Mouse (Mus musculus) stomach, embryonic 16.5 days (tissue): ENCODE measurements around the gene Vcpkmt. TPM values are rescaled to one million over a fixed set of nuclear protein-coding genes. Genes with fewer than 3 reads are reported as not detected.

Experiments used
- ATAC-seq: fragments of 200-750 bp; cut with Nextera tagmentation; 2 replicates; pipeline ENCODE4 v1.8.0; 2017; ENCODE audit warnings: moderate number of reproducible peaks, moderate TSS enrichment; ENCODE audit not compliant: insufficient read depth, low FRiP score
- H3K27ac ChIP-seq: fragments of 300-500 bp; sonication (generic); 2 replicates; pipeline ENCODE4 v1.5.1; 2014; ENCODE audit warnings: low read length
- H3K27me3 ChIP-seq: fragments of 300-500 bp; sonication (generic); 2 replicates; pipeline ENCODE4 v1.6.1; 2014; ENCODE audit warnings: low read length, control low read depth, mixed read lengths; ENCODE audit not compliant: control insufficient read depth, insufficient read depth
- H3K36me3 ChIP-seq: fragments of 300-500 bp; sonication (generic); 2 replicates; pipeline ENCODE4 v1.6.1; 2014; ENCODE audit warnings: low read length; ENCODE audit not compliant: control insufficient read depth, insufficient read depth
- H3K4me1 ChIP-seq: fragments of 300-500 bp; sonication (generic); 2 replicates; pipeline ENCODE4 v1.6.1; 2014; ENCODE audit warnings: low read length, control low read depth, mixed read lengths; ENCODE audit not compliant: control insufficient read depth, insufficient read depth
- H3K4me2 ChIP-seq: fragments of 300-500 bp; sonication (generic); 2 replicates; pipeline ENCODE4 v1.6.1; 2014; ENCODE audit warnings: low read depth, low read length, mixed read lengths
- H3K4me3 ChIP-seq: fragments of 300-500 bp; sonication (generic); replicated peaks from 2 replicates; pipeline ENCODE4 v1.5.1; 2014; ENCODE audit warnings: mild to moderate bottlenecking, low read length
- H3K9ac ChIP-seq: fragments of 300-500 bp; sonication (generic); 2 replicates; pipeline ENCODE4 v1.6.1; 2014; ENCODE audit warnings: low read length
- H3K9me3 ChIP-seq: fragments of 300-500 bp; sonication (generic); replicated peaks from 2 replicates; pipeline ENCODE4 v1.6.1; 2016; ENCODE audit warnings: low read length, control low read depth; ENCODE audit not compliant: control insufficient read depth
- WGBS: fragments of 180-500 bp; shearing (Covaris S2); extraction: QIAGEN DNeasy Blood & Tissue Kit; methylation state at CpG from one replicate; pipeline ENCODE4 v1.1.7; 2014; 5-methylcytosine and 5-hydroxymethylcytosine counted together
- polyA plus RNA-seq: library from polyadenylated mRNA; unstranded; fragments of >200 nt; fragmentation: Nextera tagmentation; extraction: Ambion mirVana; gene quantifications from 2 replicates; pipeline ENCODE4 v1.2.1, GENCODE M21; 2015

Vcpkmt gene
- polyA plus RNA-seq, 1 experiment from 2014 or later = 26.2 TPM

- no peak overlapping the region for H3K4me3 ChIP-seq
- no peak for ATAC-seq
- 59% methylated on average over 2 of the region's 2 CpGs for WGBS
- no peak overlapping the region for H3K4me2 ChIP-seq
- H3K27ac ChIP-seq = no peak overlapping the region
- H3K36me3 ChIP-seq = no peaks in the 10 kb centered on the region
- H3K27me3 ChIP-seq = no peaks in the 10 kb centered on the region
- no peaks in the 10 kb centered on the region for H3K9me3 ChIP-seq
- H3K4me1 ChIP-seq = peaks cover under 1% of the 10 kb centered on the region; the same call in 1 of the 2 replicates
- H3K9ac ChIP-seq = no peak overlapping the region
These were observed 38.3 kb downstream of the Vcpkmt start for GRCm38 (mm10) chr12:69544562-69544961.

- peaks cover 20% of the 10 kb centered on the region for H3K4me1 ChIP-seq
- no peak overlapping the region for H3K9ac ChIP-seq
- 89% methylated on average over 8 of the region's 8 CpGs for WGBS
- no peak overlapping the region for H3K4me2 ChIP-seq
- no peak overlapping the region for H3K4me3 ChIP-seq
- H3K27me3 ChIP-seq = no peaks in the 10 kb centered on the region
- no peak overlapping the region for H3K27ac ChIP-seq
- no peaks in the 10 kb centered on the region for H3K9me3 ChIP-seq
- no peak for ATAC-seq
- H3K36me3 ChIP-seq = no peaks in the 10 kb centered on the region
These were observed 40.5 kb downstream of the Vcpkmt start for GRCm38 (mm10) chr12:69542376-69542775.

GRCm38 (mm10) chr12:69541663-69542062 is 41.2 kb downstream of the Vcpkmt start:
- no peaks in the 10 kb centered on the region for H3K27me3 ChIP-seq
- no peaks in the 10 kb centered on the region for H3K36me3 ChIP-seq
- no peak overlapping the region for H3K27ac ChIP-seq
- 62% methylated on average over 8 of the region's 8 CpGs for WGBS
- H3K4me3 ChIP-seq = no peak overlapping the region
- peaks cover 26% of the 10 kb centered on the region for H3K4me1 ChIP-seq
- H3K9me3 ChIP-seq = no peaks in the 10 kb centered on the region
- no peak overlapping the region for H3K9ac ChIP-seq
- H3K4me2 ChIP-seq = no peak overlapping the region
- no peak for ATAC-seq

- Histone ChIP-seq H3K9ac (no peak overlapping the region), H3K36me3 (no peaks in the 10 kb centered on the region), H3K9me3 (no peaks in the 10 kb centered on the region), H3K4me2 (no peak overlapping the region), H3K4me3 (no peak overlapping the region), H3K27me3 (no peaks in the 10 kb centered on the region), H3K27ac (peak overlapping the region; percentile 99), H3K4me1 (peaks cover 27% of the 10 kb centered on the region)
- ATAC-seq = no peak
- WGBS = 33% methylated on average over 7 of the region's 7 CpGs
These were observed 43.5 kb downstream of the Vcpkmt start for GRCm38 (mm10) chr12:69539353-69539752.

- H3K9me3 ChIP-seq = no peaks in the 10 kb centered on the region
- ATAC-seq = no peak; the same call in 1 of the 2 replicates
- H3K36me3 ChIP-seq = no peaks in the 10 kb centered on the region
- H3K27me3 ChIP-seq = no peaks in the 10 kb centered on the region
- peak overlapping the region; percentile 28 for H3K4me3 ChIP-seq
- peak overlapping the region; percentile 99 for H3K27ac ChIP-seq
- 51% methylated on average over 4 of the region's 4 CpGs for WGBS
- peak overlapping the region; percentile 68 for H3K9ac ChIP-seq
- H3K4me1 ChIP-seq = peaks cover 27% of the 10 kb centered on the region
- H3K4me2 ChIP-seq = peak overlapping the region; percentile 59
These were observed 44.4 kb downstream of the Vcpkmt start for GRCm38 (mm10) chr12:69538362-69538950.

GRCm38 (mm10) chr12:69537675-69538361 is 45.0 kb downstream of the Vcpkmt start:
- peak overlapping the region; percentile 99 for H3K27ac ChIP-seq
- peak overlapping the region; percentile 68 for H3K9ac ChIP-seq
- H3K4me2 ChIP-seq = peak overlapping the region; percentile 59
- no peaks in the 10 kb centered on the region for H3K36me3 ChIP-seq
- H3K9me3 ChIP-seq = no peaks in the 10 kb centered on the region
- peaks cover 27% of the 10 kb centered on the region for H3K4me1 ChIP-seq
- peak overlapping the region; percentile 28 for H3K4me3 ChIP-seq
- 12% methylated on average over 19 of the region's 19 CpGs for WGBS
- no peaks in the 10 kb centered on the region for H3K27me3 ChIP-seq
- peak; percentile 69 for ATAC-seq

GRCm38 (mm10) chr12:69537243-69537674 is 45.6 kb downstream of the Vcpkmt start:
- H3K4me2 ChIP-seq = peak overlapping the region; percentile 59
- H3K27ac ChIP-seq = peak overlapping the region; percentile 99
- peak overlapping the region; percentile 68 for H3K9ac ChIP-seq
- peaks cover 27% of the 10 kb centered on the region for H3K4me1 ChIP-seq
- 25% methylated on average over 10 of the region's 10 CpGs for WGBS
- peak overlapping the region; percentile 28 for H3K4me3 ChIP-seq
- no peaks in the 10 kb centered on the region for H3K36me3 ChIP-seq
- H3K27me3 ChIP-seq = no peaks in the 10 kb centered on the region
- ATAC-seq = peak; percentile 81
- H3K9me3 ChIP-seq = no peaks in the 10 kb centered on the region

GRCm38 (mm10) chr12:69536616-69537242 is 46.1 kb downstream of the Vcpkmt start:
- WGBS = 55% methylated on average over 10 of the region's 10 CpGs
- 0 out of 2 replicates have a peak overlapping the region, but pooled peaks have one; percentile 11 for H3K4me3 ChIP-seq
- no peaks in the 10 kb centered on the region for H3K36me3 ChIP-seq
- peak overlapping the region; percentile 68 for H3K9ac ChIP-seq
- H3K4me1 ChIP-seq = peaks cover 27% of the 10 kb centered on the region
- H3K27ac ChIP-seq = peak overlapping the region; percentile 99
- no peaks in the 10 kb centered on the region for H3K27me3 ChIP-seq
- no peak for ATAC-seq
- H3K4me2 ChIP-seq = peak overlapping the region; percentile 59
- H3K9me3 ChIP-seq = no peaks in the 10 kb centered on the region

GRCm38 (mm10) chr12:69533237-69533636 is 49.6 kb downstream of the Vcpkmt start:
- no peak for ATAC-seq
- H3K27ac ChIP-seq = no peak overlapping the region
- no peak overlapping the region for H3K4me3 ChIP-seq
- H3K4me1 ChIP-seq = peaks cover 14% of the 10 kb centered on the region
- no peak overlapping the region for H3K9ac ChIP-seq
- WGBS = 71% methylated on average over 5 of the region's 5 CpGs
- H3K9me3 ChIP-seq = no peaks in the 10 kb centered on the region
- H3K4me2 ChIP-seq = no peak overlapping the region
- H3K27me3 ChIP-seq = no peaks in the 10 kb centered on the region
- H3K36me3 ChIP-seq = no peaks in the 10 kb centered on the region
